Mouse (Mus musculus) left cerebral cortex, postnatal 36 days (tissue): Measurements from ENCODE around the gene Cdkl3. TPM values are rescaled to one million over a fixed set of nuclear protein-coding genes. Genes with fewer than 3 reads are reported as not detected.

ENCODE experiments used
- microRNA-seq: library from miRNA; unstranded; fragments of <30 nt; microRNA quantifications from one replicate; pipeline ENCODE4 v1.2.0, GENCODE M21; 2022
- total RNA-seq, 2 experiments: library from RNA; stranded (reverse); gene quantifications; 2 replicates each; pipeline ENCODE4 v1.2.3; 2021

The Cdkl3 gene
- total RNA-seq, 2 experiments from 2014 or later = 15.9 to 17.0 TPM

Small RNA genes within 50 kb of the gene (microRNA-seq; reads per million reads assigned to microRNA genes)
- not detected for gene Gm24157
- gene Mir3061 = 15.5 reads per million, percentile 35 among the genes with 10 or more reads in this experiment

Other genes with a start within 250 kb of the Cdkl3 start
- 10 to 100 TPM; 16.7 to 19.4 TPM for gene Sec24a, start 240.6 kb upstream of the Cdkl3 start, total RNA-seq
- gene Sar1b, start 240.5 kb upstream of the Cdkl3 start, total RNA-seq = 10 to 100 TPM; 63.1 to 65.0 TPM
- 10 to 100 TPM; 34.0 to 39.7 TPM for gene Jade2, start 146.6 kb upstream of the Cdkl3 start, total RNA-seq
- 10 to 100 TPM; 32.1 to 36.4 TPM for gene Cdkn2aipnl, start 36.6 kb upstream of the Cdkl3 start, total RNA-seq
- 100 to 1,000 TPM; 172 to 199 TPM for gene Ube2b, start 3.5 kb upstream of the Cdkl3 start, total RNA-seq
- gene Ppp2ca, start 94.5 kb downstream of the Cdkl3 start, total RNA-seq = 100 to 1,000 TPM; 116 to 120 TPM
- not detected for gene Olfr1373, start 141.3 kb downstream of the Cdkl3 start, total RNA-seq
- not detected for gene Olfr1371, start 209.8 kb downstream of the Cdkl3 start, total RNA-seq
- 100 to 1,000 TPM; 453 to 466 TPM for gene Skp1a, start 227.8 kb downstream of the Cdkl3 start, total RNA-seq